Mouse (Mus musculus) heart, adult 9 months (tissue): ENCODE measurements around the gene Atmin.

Experiments
- DNase-seq, 2 experiments: peaks; one replicate each; pipeline ENCODE4 v3.0.0; 2022; ENCODE audit warnings: low spot score in 2 of 2

The Atmin gene

DNA sequence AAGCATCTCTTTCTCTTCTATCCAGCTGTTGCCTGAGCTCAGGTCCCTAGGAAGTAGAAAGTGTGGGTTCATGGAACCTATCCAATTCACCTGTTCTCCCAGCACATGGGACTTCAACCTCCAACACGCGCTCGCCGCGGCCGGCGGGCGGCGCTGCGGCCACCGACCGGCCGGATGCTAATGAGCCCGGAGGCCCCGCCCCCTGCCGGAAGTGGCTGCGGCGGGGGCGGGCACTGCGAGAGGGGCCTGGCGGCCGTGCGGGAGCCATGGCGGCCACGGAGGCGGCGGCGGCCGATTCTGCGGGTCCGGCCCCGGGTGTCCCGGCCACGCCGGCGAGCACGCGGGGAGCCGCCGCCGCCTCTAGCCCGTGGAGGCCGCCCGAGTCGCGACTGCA lies at the start of gene Atmin:
Gene Atmin (plus strand): TSS at position 233 of the 394 bp plus-strand sequence.
- peak; percentile 78 to 83 for DNase-seq

DNA sequence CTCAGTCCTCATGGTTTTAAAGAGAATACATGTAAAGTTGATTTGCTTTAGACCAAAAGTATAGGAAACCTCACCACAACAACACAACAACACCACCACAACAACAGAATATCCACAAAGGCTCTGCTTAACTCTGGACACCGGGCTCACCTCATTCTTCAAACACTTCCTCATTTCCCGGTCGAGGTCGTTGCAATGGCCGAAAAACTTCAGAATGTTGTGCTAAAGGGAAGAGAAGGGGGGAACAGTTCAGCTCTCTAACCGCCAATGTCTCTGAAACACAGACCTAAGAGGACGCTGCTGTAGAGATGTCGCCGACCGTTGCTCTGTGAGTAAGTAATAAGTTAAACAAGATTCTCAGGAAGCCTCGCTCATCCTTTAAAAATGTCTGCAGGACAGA lies 49.3 kb upstream of the Atmin start:
- DNase-seq, result no peak

DNA sequence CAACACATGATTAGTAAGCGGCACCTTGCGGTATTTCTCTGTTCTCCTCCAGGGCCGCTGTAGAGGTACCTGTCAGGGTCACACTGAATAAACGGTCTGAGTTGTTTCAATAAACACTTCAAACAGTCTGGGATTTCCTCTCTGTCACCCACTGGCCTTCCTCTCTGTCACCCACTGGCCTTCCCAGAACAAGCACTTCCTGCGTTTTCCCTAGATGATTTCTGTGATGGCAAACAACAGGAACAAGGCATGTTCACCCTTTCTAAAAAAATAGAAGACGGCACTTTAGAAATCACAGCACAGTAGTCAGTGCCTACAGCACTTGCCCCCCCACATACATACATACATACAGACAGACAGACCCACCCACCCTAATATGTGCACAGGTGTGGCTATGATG lies 47.7 kb upstream of the Atmin start:
- peak in 1 of 2 experiments; percentile 4 for DNase-seq

DNA sequence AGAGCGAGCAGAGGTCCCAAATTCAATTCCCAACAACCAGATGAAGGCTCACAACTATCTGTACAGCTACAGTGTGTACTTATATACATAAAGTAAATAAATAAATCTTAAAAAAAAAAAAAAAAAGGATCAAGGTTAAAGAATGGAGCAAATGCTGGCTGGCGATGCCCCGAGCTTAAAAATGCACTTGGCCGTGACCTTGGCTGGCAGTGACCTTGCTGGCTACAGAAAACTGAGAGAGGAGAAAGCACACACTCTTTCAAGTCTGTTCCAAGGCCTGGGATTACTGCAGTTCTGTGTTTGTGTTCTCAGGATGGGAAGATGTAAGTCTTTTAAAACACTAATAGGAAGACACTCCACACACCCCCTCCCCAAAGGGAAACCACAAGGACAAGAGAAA lies 38.5 kb upstream of the Atmin start:
- no peak for DNase-seq

DNA sequence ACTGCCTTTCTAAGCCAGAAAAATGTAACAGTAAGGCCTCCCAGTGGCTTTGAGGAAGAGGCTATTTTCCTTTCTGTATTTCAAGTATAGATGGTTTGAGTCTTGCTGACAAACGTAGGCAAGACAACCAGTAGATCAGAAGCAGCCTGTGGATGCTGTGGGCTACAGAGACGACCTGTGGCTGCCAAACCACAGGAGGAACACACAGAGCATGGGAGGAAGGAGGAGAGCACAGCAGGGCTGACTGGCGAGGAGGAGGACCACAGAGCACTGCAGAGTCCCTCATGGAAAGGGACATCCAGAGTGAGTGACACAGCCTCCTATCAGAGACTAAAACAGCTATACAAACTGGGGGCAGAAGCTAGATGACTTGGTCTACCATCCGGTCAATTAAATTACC lies 37.9 kb upstream of the Atmin start:
- DNase-seq, result no peak

DNA sequence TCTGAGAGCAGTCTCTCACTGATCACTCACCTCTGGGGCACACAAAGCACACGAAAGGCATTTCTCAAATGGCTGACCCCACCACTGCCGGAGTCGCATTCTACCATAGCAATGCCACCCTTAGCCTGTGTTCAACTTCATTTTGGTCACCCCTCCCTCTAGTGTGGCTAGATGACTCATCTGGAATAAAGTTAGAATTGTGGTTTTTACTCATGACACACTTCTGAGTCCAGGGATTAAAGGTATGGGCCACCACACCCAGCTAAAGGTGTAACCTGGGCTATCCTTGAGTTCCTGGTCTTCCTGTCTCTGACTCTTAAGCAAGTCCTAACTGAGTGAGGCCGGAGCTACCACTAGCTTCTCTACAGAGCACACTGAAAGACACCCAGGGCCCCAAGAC lies 37.4 kb upstream of the Atmin start:
- no peak for DNase-seq

DNA sequence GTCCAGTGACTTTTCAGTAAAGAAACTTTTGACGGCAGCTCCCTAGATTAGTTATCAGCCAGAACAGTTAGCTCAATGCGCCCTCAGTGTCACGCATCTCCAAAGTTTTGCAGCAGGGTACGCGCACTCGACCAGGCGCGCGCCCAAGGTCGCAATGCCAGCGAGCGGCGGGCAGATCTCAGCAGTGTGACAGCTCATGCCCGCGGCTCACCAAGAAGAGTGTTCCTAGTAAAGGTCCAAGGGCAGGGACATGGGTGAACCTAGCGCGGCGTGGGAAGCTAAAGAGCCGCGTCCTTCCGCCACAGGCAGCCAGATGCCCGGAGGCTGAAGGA lies 22.2 kb upstream of the Atmin start:
- no peak for DNase-seq

DNA sequence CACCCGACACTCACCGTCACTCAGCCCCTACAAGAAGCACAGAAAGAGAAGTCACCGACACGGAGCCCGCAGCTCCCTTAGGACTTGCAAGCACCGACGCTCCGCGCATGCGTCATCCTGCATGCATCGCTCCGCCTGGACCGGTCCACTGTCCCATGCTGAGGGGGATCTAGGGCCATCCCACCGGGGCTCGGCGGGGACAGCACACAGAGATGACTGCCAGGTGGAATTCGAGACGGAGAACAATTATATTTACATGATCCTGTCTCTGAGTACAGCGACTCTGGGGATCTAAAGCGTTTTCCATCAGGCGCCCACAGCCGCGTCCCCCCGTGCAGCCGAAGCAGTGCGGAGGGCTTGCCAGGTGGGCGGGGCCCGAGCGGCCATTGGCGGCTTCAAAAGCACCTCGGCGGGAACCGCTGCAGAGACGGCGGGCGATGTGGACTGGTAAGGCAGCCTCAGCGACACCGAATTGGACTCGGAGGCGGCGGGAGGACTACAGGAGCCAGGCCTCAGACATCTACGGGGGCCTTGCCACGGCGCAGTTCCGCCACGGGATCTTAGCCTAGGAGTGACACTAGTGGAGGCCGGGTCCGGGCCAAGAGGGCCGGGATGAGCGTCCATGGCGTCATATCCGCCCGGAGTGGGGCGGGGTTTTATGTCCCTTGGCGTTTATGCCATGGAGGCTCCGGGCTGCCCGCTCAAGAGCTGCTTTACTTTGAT lies 21.7 kb upstream of the Atmin start, which contains the start of the genes Cmc2 and Cenpn:
Gene Cmc2 (minus strand): TSS at position 119 of the 723 bp plus-strand sequence.
Gene Cenpn (plus strand): TSS at position 394 of the 723 bp plus-strand sequence.
- peak; percentile 88 to 93 for DNase-seq

DNA sequence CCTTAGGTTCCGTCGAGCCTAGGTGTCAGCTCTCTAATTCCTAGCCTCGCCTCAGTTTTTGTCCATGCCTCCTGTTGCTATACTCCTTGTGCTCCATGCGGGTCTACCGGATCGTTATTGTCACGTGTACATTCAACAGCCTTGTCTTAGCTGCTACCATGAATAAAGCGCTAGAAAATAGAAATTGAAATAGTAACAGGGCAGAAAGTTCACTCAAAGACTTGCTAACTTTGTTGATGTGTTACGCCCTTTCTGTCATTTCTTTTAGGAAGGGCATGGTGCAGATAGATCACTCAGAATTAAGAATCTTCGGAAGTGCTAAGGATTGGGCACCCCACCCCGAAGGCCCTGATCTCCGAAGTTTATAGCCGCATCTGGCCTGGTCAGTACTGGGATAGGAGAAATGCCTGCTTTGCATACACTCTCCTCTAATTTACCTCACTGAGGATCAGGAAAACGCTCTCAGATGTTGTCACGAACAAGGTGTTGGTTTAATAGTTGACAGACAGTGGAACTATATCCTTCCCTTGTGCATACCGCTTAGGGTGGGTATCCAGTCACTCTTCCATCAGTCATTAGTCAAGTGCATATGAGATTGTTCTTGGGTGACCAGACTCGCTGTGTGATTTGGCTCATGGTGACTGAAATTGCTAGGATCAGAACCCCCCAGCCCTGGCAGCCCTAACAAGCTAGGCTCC lies 21.0 kb upstream of the Atmin start:
- no peak for DNase-seq

DNA sequence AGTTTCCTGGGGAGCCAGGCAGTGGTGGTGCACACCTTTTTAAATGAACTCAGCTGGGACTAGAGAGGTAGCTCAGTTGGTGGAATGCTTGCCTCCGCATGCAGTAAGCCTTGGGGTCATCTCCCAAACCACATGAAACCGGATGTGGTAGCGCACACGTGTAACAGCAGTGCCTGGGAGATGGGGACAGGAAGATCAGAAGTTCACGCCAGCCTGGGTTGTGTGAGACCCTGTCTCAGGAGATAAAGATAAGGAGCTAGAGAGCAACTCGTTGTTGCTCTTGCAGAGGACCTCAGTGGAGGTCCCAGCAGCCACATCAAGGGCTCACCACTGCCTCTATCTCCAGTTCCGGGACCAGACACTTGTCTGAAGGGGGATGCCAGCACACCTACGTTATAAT lies 19.7 kb upstream of the Atmin start:
- no peak for DNase-seq

DNA sequence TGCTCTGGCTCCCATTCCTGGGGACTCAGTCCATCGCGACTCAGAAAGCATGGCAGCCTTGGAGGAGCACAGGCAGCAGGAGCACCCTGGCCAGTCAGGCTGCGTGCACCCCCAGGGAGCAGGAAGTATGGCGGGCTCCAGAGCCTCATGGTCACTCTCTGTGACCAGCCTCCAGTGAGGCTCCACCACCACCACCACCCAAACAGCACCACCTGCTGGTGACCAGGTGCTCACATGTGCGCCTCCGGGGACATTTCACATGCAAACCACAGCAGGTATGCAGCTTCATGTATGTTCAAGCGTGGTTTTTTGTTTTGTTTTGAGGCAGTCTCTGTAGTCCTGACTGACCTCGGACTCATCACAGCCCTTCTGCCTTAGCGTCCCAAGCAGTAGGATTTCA lies 15.3 kb upstream of the Atmin start:
- DNase-seq, result no peak

DNA sequence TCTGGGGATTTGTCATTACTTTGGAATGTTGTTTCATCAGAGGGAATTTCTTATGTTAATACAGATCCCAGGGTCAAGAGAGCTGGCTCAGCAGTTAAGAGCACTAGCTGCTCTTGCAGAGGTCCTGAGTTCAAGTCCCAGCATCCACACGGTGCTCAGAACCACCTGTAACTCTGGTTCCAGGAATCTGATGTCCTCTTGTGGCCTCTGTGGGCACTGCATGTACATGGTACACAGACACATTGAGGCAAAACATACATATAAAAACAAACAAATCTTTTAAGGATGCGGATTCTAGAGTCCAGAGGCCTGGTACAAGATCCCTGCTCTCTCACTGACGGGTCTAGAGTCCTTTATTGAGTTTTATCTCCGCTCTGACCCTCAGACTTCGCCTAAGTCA lies 14.6 kb upstream of the Atmin start:
- no peak for DNase-seq

DNA sequence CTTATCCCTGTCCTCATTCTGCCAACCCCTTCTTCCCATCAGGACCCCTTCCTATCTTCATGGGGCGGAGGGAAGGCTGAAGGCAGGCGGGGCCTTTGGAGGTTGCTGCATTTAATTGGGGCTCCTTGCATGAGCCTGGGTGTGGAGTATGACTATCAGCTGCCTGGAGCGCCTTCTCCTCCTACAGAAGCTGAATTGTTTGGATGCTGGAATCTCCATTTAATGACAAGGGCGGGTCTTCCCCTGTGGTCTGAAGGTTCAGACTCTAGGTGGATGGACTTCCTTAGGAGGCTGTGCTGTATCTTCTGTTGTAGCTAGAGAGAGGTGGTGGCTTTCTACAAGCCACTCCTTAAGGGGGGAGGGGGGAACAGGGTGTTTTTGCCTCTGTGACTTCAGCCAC lies 8.2 kb upstream of the Atmin start:
- DNase-seq, result no peak

DNA sequence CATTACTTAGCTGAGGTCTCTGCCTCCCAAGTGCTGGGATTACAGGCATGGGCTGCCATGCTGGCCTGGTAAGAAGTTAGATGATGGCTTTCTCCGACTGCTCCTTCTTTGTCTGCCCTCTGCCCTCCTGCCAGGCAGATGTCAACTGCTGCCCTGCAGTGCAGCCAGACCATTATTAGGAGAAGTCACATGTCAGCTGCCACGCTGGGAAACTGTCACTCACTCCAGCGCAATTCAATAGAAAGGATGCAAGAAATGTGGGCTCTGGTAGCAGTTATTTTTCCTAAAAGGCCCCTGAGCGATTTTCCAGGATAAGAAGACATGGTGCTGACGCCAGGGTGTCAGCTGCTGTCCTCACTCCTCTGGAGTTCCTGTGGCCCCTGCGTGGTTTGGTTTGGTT lies 7.7 kb upstream of the Atmin start:
- no peak for DNase-seq

DNA sequence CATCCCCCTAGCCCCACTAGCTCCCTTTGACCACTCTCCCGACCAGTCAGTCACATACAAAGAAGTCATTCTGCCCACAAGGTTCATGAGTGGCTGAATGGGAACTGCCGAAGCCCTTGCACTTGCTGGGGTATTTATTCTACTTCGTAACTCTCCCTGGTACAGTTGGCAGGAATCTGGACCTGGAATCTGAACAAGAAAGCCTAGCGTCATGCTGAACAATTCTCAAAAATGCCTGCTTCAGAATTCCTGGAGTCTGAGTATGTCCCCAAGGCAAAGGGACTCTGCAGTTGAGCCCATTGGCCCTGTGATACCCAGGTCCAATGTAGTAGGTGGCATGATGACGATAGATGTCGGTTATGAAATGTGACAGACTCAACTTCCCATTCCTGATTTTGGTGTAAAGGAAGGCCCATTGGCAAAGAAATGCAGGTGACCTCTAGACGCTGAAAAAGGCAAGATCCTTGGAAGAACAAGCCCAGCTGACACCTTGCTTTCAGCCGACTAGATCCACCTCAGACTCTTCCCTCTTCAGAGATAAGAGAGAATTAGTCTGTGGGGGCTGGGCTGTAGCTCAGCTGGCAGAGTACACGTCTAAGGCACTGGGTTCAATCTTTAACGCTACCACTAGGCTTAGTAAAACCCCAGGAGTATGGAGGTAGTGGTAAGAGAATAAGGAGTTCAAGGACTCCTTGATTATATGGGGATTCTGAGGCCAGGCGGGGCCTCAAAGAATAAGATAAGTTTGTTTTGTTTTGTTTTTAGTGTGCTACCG lies 722 bp upstream of the Atmin start:
- no peak for DNase-seq

DNA sequence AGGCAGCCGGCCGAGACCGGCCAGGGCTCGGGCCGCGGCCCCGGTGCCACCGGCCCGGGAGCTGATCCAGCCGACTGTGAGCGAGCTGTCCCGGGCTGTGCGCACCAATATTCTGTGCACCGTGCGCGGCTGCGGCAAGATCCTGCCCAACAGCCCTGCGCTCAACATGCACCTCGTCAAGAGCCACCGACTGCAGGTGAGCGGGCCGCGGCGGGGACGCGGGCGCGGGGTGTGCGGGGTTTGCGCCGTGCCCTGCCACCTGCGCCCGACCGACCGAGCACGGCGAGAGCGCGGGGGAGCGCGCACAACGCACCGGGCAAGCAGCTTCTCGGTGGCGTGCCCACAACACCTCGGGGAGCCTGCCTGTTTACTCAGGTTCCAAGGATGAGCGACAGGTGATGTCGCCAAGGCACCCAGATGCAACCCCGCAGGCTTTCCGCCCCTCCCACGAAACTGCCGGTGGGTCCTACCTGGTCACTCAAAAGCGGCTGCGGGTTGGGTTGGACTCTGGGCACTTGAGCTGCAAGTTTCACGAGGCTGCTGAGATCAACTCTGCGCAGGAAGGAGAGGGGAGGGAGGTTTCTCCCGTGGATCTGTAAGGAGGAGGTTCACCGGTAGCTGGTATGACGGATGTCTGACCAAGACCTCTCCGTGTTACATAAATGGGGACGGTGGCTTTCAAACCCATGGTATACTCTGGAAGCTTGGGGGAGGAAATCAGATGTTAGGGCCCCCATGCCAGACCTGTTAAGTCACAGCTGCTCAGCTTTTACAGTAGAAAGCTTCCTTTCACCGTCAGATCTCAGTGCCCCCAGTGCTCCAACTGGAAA lies 577 bp downstream of the Atmin start:
- DNase-seq, result peak; percentile 7 to 23

DNA sequence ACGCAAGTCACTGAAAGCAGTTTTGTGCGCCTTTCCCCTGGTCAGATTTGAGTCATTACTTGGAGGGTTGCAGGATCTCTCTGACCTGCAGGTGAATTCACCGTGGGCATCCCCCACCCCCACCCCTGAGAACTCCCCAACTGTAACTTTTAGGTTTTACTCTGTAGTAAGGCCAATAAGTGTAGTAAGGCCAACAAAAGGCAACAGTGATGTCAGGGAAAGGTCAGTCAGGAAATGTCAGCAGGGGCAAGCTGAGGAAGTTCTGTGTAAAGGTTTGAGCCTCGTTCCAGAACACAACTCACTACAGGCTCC lies 1.1 kb downstream of the Atmin start:
- DNase-seq, result no peak

DNA sequence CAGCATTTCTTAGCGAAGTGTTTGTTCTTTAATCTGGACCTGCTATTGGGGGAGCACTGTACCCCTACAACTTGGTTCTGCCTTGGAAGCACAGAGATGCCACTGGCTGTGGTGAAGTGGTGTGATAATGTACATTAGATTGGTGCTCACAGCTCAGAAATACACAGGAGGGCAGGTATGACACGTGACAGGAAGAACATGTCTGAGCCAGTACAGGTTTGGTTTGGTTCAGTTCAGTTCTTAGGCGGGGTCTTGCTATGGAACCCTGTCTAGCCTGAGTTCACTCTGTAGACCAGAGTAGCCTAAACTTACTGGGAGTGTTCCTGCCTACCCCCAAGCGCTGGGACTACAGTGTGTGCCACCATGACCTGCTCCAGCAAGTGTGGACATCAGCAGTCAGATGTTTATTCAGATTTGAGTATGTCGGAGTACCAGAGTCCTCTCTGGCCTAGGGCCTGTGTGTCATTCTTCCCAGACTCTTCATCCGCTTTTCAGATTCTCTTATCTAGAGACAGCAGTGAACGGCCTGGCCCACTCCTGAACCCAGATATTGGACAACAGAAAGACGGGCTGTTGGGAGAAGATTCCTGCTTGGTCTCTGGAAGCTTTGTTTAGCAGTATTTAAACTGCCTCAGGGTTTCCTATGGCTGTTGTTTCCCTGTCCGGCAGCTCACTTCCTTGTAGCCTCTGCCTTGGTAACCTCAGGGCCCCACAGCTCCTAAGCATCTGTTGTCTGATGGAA lies 2.1 kb downstream of the Atmin start:
- no peak for DNase-seq

DNA sequence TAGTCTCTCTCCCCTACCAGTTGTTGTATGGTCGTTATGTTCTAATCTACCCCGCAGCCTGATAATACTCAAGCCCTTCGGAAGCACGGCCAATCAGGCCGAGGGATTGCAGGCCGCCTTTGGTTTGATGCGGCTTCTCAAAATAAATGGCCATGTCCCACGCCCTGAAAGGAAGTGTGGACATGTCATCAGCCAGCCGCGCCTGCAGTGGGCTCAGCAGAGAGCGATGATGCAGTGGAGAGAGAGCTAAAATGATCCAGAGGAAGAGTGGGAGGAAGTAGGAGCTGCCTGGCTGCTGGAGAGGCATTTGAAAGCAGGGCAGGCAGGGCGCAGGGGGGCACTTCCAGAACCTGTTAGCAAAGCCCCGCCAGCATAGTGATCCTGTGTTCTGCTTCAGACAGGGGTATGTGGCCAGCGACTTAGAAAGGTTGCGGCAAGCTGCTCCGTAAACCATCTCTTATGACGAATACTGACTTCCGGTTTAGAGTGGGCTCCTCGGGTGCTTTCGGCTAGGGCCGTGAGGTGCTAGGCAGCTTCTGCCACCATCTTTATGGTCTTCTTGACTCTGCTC lies 3.2 kb downstream of the Atmin start:
- DNase-seq, result peak; percentile 62 to 67

DNA sequence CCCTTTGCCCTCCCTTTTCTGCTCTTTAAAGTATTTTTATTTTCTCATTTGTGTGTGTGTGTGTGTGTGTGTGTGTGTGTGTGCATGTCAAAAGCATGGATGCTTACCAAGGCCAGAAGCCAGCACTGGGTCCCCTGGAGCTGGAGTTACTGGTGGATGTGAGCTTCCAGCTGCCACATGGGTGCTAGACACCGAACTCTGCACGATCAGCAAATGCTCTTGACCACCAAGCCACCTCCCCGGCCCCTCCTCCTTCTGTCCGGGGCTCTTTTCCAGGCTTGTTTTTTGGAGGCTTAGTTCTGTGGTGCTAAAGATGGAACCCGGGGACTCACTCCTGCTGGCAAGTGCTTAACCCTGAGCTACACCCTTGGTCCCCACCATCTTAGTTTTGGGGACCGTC lies 3.7 kb downstream of the Atmin start:
- peak; percentile 27 to 31 for DNase-seq

DNA sequence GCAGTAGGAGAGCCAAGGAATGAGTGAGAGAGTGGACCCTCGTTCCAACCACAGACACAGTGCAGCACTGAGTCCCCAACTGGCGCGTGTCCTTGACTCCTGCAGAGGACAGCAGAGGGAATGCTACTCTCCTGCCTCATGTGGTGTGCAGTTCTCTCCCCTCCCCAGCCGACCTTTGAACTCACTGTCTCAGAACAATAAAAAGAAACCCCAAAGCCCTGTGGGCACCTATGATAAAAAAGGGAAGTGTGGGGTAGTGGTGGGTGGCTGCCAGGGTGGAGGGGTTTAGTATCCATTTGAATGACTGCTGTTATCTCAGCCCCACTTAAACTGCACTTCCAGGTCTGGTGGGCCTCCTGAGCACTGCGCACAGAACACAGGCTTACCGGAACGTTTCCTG lies 4.4 kb downstream of the Atmin start:
- DNase-seq, result no peak
